Mouse (Mus musculus): Measurements from ENCODE around the gene Pax4. TPM values are rescaled to one million over a fixed set of nuclear protein-coding genes. Genes with fewer than 3 reads are reported as not detected.

The Pax4 gene
- total and polyA plus RNA-seq, 2 experiments from 2014 or later = 0.37 TPM; not detected in 1

- ATAC-seq (ENCODE audit: low FRiP score) (no peak), DNase-seq (ENCODE audit: low spot score) (no peak)
- Histone ChIP-seq H3K4me3 (ENCODE audit: low read depth, low read length) (no peak overlapping the region), H3K27ac (ENCODE audit: low read depth, low read length) (no peak overlapping the region), H3K4me1 (ENCODE audit: insufficient read depth, low read length) (no peaks in the 10 kb centered on the region), H3K4me2 (ENCODE audit: low read depth, low read length, poor library complexity, severe bottlenecking) (no peak overlapping the region), H3K9me3 (ENCODE audit: low read length) (no peaks in the 10 kb centered on the region), H3K36me3 (ENCODE audit: insufficient read depth, low read length) (no peaks in the 10 kb centered on the region), H3K27me3 (ENCODE audit: insufficient read depth, low read length) (no peaks in the 10 kb centered on the region), H3K9ac (replicated peaks; ENCODE audit: low read length, poor library complexity, severe bottlenecking) (no peak overlapping the region)
- 90% methylated on average over 2 of the region's 2 CpGs for WGBS
- no peak for TF ChIP-seq CTCF (IDR thresholded peaks at IDR 0.05)
Measured at GRCm38 (mm10) chr6:28486471-28486870, 37.3 kb upstream of the Pax4 start.

- H3K4me3 ChIP-seq (ENCODE audit: low read depth, low read length) = no peak overlapping the region
- ATAC-seq (ENCODE audit: low FRiP score) = no peak
- 90% methylated on average over 2 of the region's 2 CpGs for WGBS
Measured at GRCm38 (mm10) chr6:28486008-28486407, 36.9 kb upstream of the Pax4 start.

DNA sequence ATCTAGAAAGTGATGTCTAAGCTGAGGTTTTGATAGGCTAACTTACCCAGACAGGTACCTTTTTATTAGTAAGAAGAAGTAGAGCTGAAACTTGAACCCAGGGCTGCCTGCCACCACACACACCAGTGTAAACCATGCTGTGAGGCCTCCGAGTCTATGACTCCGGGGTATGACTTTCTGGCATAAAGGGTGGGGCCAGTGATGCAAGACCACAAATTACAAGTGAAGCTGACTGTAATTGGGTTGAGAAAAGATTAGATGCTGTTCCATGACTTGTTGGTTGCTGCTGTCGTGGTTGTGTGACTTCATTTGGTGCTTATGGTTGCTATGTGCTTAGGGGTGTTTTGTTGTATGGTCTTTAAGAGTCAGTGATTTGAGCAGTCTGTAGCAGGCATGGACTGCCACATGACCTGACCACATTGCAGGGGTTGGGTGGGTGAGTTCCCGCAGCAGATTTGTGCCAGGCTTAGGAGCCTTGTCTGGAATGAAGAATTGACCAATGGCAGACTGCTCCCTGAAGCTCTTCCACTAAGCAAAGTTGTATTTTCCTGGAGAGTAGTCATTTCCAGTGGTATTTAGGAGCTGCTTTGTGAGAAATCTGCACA lies 33.7 kb upstream of the Pax4 start:
- WGBS = 86% methylated on average over 4 of the region's 4 CpGs
- DNase-seq (ENCODE audit: low spot score) = no peak
- H3K36me3 ChIP-seq (ENCODE audit: insufficient read depth, low read length) = no peaks in the 10 kb centered on the region
- no peak overlapping the region for H3K9ac ChIP-seq (replicated peaks; ENCODE audit: low read length, poor library complexity, severe bottlenecking)
- no peak overlapping the region for H3K27ac ChIP-seq (ENCODE audit: low read depth, low read length)
- TF ChIP-seq CTCF (IDR thresholded peaks at IDR 0.05) = no peak
- H3K4me1 ChIP-seq (ENCODE audit: insufficient read depth, low read length) = peaks cover 5% of the 10 kb centered on the region; the same call in 1 of the 2 replicates
- ATAC-seq (ENCODE audit: low FRiP score) = no peak
- no peaks in the 10 kb centered on the region for H3K9me3 ChIP-seq (ENCODE audit: low read length)
- no peak overlapping the region for H3K4me2 ChIP-seq (ENCODE audit: low read depth, low read length, poor library complexity, severe bottlenecking)
- no peaks in the 10 kb centered on the region for H3K27me3 ChIP-seq (ENCODE audit: insufficient read depth, low read length)
- no peak overlapping the region for H3K4me3 ChIP-seq (ENCODE audit: low read depth, low read length)

More at GRCm38 (mm10) chr6:28486008-28486407, 36.9 kb upstream of the Pax4 start:
- H3K4me2 ChIP-seq (ENCODE audit: low read depth, low read length, poor library complexity, severe bottlenecking) = no peak overlapping the region
- H3K4me1 ChIP-seq (ENCODE audit: insufficient read depth, low read length) = peaks cover 2% of the 10 kb centered on the region; the same call in 1 of the 2 replicates
- H3K9ac ChIP-seq (replicated peaks; ENCODE audit: low read length, poor library complexity, severe bottlenecking) = no peak overlapping the region
- H3K9me3 ChIP-seq (ENCODE audit: low read length) = no peaks in the 10 kb centered on the region
- no peaks in the 10 kb centered on the region for H3K36me3 ChIP-seq (ENCODE audit: insufficient read depth, low read length)
- no peaks in the 10 kb centered on the region for H3K27me3 ChIP-seq (ENCODE audit: insufficient read depth, low read length)
- no peak overlapping the region for H3K27ac ChIP-seq (ENCODE audit: low read depth, low read length)
- DNase-seq (ENCODE audit: low spot score) = no peak
- no peak for TF ChIP-seq CTCF (IDR thresholded peaks at IDR 0.05)

DNA sequence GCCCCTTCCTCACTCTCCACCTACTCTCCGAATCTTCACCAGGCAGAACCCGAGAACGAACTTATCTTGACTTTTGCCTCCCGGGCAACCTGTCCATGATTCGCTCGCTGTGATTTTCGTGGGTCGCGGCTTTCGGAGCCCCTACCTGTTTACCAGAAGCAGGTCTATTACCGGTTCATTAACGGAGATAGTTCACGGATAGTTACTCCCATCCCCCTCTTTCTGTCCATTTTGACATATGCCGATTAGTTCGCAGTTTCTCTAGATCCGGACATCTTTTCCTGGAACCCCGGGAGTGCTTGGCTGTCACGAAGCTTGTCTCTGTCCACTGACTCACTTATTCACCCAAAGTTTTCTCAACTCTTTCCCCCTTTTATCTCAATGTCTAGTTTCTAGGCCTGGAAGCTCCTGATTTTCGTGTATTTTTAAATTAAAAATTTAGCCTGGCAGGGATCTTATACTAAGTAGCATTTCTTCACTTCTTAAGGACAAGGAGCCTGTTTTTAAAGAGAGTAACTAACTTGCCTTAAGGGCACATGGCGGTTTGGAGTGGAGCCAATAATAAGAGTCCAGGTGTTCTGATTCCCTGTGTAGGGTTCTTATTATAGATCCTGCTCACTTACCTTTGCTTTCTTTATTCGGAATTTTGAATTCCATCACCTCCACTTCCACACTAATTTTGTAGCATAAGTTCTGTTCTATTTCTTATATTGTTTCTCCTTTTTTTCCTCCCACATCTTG lies 31.8 kb upstream of the Pax4 start:
- Histone ChIP-seq H3K4me3 (ENCODE audit: low read depth, low read length) (peak overlapping the region; percentile 68), H3K27me3 (ENCODE audit: insufficient read depth, low read length) (no peaks in the 10 kb centered on the region), H3K9ac (replicated peaks; ENCODE audit: low read length, poor library complexity, severe bottlenecking) (peak overlapping the region; percentile 51), H3K9me3 (ENCODE audit: low read length) (no peaks in the 10 kb centered on the region), H3K27ac (ENCODE audit: low read depth, low read length) (no peak overlapping the region), H3K36me3 (ENCODE audit: insufficient read depth, low read length) (no peaks in the 10 kb centered on the region), H3K4me1 (ENCODE audit: insufficient read depth, low read length) (peaks cover 5% of the 10 kb centered on the region; the same call in 1 of the 2 replicates), H3K4me2 (ENCODE audit: low read depth, low read length, poor library complexity, severe bottlenecking) (peak overlapping the region; percentile 84)
- no peak for TF ChIP-seq CTCF (IDR thresholded peaks at IDR 0.05)
- 7% methylated on average over 21 of the region's 21 CpGs for WGBS
- ATAC-seq (ENCODE audit: low FRiP score) (no peak; the same call in 1 of the 2 replicates), DNase-seq (ENCODE audit: low spot score) (no peak)

- H3K4me3 ChIP-seq (ENCODE audit: low read depth, low read length) = peak overlapping the region; percentile 68
- TF ChIP-seq CTCF (IDR thresholded peaks at IDR 0.05) = peak; percentile 20; the same call in 1 of the 2 replicates
Measured at GRCm38 (mm10) chr6:28479865-28480751, 31.0 kb upstream of the Pax4 start.

More at GRCm38 (mm10) chr6:28479865-28480751, 31.0 kb upstream of the Pax4 start:
- no peaks in the 10 kb centered on the region for H3K27me3 ChIP-seq (ENCODE audit: insufficient read depth, low read length)
- H3K36me3 ChIP-seq (ENCODE audit: insufficient read depth, low read length) = no peaks in the 10 kb centered on the region
- DNase-seq (ENCODE audit: low spot score) (peak; percentile 100), ATAC-seq (ENCODE audit: low FRiP score) (peak; percentile 99)
- H3K27ac ChIP-seq (ENCODE audit: low read depth, low read length) = peak overlapping the region; percentile 2; the same call in 1 of the 2 replicates
- peak overlapping the region; percentile 51 for H3K9ac ChIP-seq (replicated peaks; ENCODE audit: low read length, poor library complexity, severe bottlenecking)
- peaks cover 5% of the 10 kb centered on the region; the same call in 1 of the 2 replicates for H3K4me1 ChIP-seq (ENCODE audit: insufficient read depth, low read length)
- no peaks in the 10 kb centered on the region for H3K9me3 ChIP-seq (ENCODE audit: low read length)
- WGBS = under 1% methylated on average over 62 of the region's 68 CpGs
- peak overlapping the region; percentile 84 for H3K4me2 ChIP-seq (ENCODE audit: low read depth, low read length, poor library complexity, severe bottlenecking)

All from midbrain, postnatal 0 days (tissue).